Mouse (Mus musculus): ENCODE results near the gene Shld1. TPM values are rescaled to one million over a fixed set of nuclear protein-coding genes. Genes with fewer than 3 reads are reported as not detected.

The Shld1 gene
- total and polyA plus RNA-seq, 2 experiments from 2014 or later: 14.1 to 23.3 TPM

DNA sequence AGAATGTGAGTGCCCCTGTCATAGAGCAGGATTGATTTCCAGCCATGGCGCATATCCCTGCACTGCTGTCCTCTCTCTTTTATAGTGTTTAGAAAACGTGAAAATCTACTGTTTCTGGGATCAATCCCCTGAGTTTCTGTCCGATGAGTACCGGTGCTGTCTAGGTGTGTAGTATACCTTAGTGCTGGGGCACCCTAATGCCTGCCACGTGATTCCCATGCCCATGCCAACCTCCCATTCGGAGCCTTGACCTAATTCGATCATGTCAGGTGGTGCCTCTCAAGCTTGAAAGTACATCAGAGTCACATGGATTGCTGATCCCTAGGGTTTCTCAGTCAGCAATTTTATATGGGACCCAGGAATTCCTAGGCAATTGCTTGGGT lies 107.5 kb downstream of the Shld1 start:
- no peak for TF ChIP-seq EP300 (IDR thresholded peaks at IDR 0.05; ENCODE audit: low read depth)
- TF ChIP-seq CTCF (IDR thresholded peaks at IDR 0.05; ENCODE audit: low read depth): no peak
- WGBS: 68% methylated on average over 7 of the region's 7 CpGs

More for the DNA sequence above, 107.5 kb downstream of the Shld1 start:
- Histone ChIP-seq H3K36me3 (replicated peaks; ENCODE audit: control insufficient read depth, insufficient read depth, low read length) (no peaks in the 10 kb centered on the region), H3K27me3 (ENCODE audit: control insufficient read depth, insufficient read depth, low read length) (no peaks in the 10 kb centered on the region), H3K27ac (ENCODE audit: low read depth) (no peak overlapping the region), H3K9me3 (replicated peaks; ENCODE audit: control insufficient read depth, low read length) (no peaks in the 10 kb centered on the region), H3K9ac (replicated peaks; ENCODE audit: low read depth, low read length) (no peak overlapping the region), H3K4me3 (ENCODE audit: low read depth, low read length) (no peak overlapping the region), H3K4me2 (ENCODE audit: low read depth, low read length) (no peak overlapping the region), H3K4me1 (ENCODE audit: control insufficient read depth, insufficient read depth) (no peaks in the 10 kb centered on the region)
- DNase-seq (ENCODE audit: low spot score) (no peak), ATAC-seq (ENCODE audit: insufficient read depth, low read depth) (no peak)

Other genes with a start within 250 kb of the Shld1 start
- 26.4 and 37.5 TPM in 2 replicates for gene Gpcpd1, start 99.2 kb upstream of the Shld1 start, total RNA-seq (2014; rRNA removed; ENCODE audit: low replicate concordance)
- gene Gpcpd1, start 99.2 kb upstream of the Shld1 start, polyA plus RNA-seq (2015; fragmentation: Nextera tagmentation; extraction: Ambion mirVana): 60.5 and 67.9 TPM in 2 replicates
- not detected in 2 replicates for gene Chgb, start 94.3 kb downstream of the Shld1 start, total RNA-seq (2014; rRNA removed; ENCODE audit: low replicate concordance)
- 0.15 TPM in 2 replicates for gene Chgb, start 94.3 kb downstream of the Shld1 start, polyA plus RNA-seq (2015; fragmentation: Nextera tagmentation; extraction: Ambion mirVana)
- 6.1 and 6.9 TPM in 2 replicates for gene Trmt6, start 129.1 kb downstream of the Shld1 start, total RNA-seq (2014; rRNA removed; ENCODE audit: low replicate concordance)
- gene Trmt6, start 129.1 kb downstream of the Shld1 start, polyA plus RNA-seq (2015; fragmentation: Nextera tagmentation; extraction: Ambion mirVana): 18.6 and 22.1 TPM in 2 replicates
- gene Mcm8, start 129.2 kb downstream of the Shld1 start, total RNA-seq (2014; rRNA removed; ENCODE audit: low replicate concordance): 2.1 and 3.4 TPM in 2 replicates
- gene Mcm8, start 129.2 kb downstream of the Shld1 start, polyA plus RNA-seq (2015; fragmentation: Nextera tagmentation; extraction: Ambion mirVana): 3.4 and 4.0 TPM in 2 replicates
- 26.3 and 30.9 TPM in 2 replicates for gene Crls1, start 159.7 kb downstream of the Shld1 start, total RNA-seq (2014; rRNA removed; ENCODE audit: low replicate concordance)
- 12.9 and 13.3 TPM in 2 replicates for gene Crls1, start 159.7 kb downstream of the Shld1 start, polyA plus RNA-seq (2015; fragmentation: Nextera tagmentation; extraction: Ambion mirVana)
- 19.8 and 25.6 TPM in 2 replicates for gene Lrrn4, start 194.0 kb downstream of the Shld1 start, total RNA-seq (2014; rRNA removed; ENCODE audit: low replicate concordance)
- gene Lrrn4, start 194.0 kb downstream of the Shld1 start, polyA plus RNA-seq (2015; fragmentation: Nextera tagmentation; extraction: Ambion mirVana): 8.5 and 8.6 TPM in 2 replicates

Measured in heart, postnatal 0 days (tissue).